Mouse (Mus musculus) limb, embryonic 11.5 days (tissue): Measurements from ENCODE around the gene Tmem30a. TPM values are rescaled to one million over a fixed set of nuclear protein-coding genes. Genes with fewer than 3 reads are reported as not detected.

Experiments
- ATAC-seq: fragments of 200-750 bp; cut with Nextera tagmentation; 2 replicates; pipeline ENCODE4 v1.8.0; 2017; ENCODE audit warnings: low read depth; ENCODE audit not compliant: insufficient number of reproducible peaks, low FRiP score, low TSS enrichment
- DNase-seq: peaks from one replicate; pipeline ENCODE4 v3.0.0-alpha.2; 2015; ENCODE audit warnings: low spot score
- H3K27ac ChIP-seq: fragments of 300-500 bp; sonication (generic); replicated peaks from 2 replicates; pipeline ENCODE4 v1.5.1; 2014; ENCODE audit warnings: low read depth, mild to moderate bottlenecking, low read length
- H3K27me3 ChIP-seq: fragments of 300-500 bp; sonication (generic); 2 replicates; pipeline ENCODE4 v1.6.1; 2014; ENCODE audit warnings: mild to moderate bottlenecking, low read length, mixed read lengths; ENCODE audit not compliant: control insufficient read depth, insufficient read depth
- H3K36me3 ChIP-seq: fragments of 300-500 bp; sonication (generic); 2 replicates; pipeline ENCODE4 v1.6.1; 2014; ENCODE audit warnings: mild to moderate bottlenecking, low read length, moderate library complexity, mixed read lengths; ENCODE audit not compliant: control insufficient read depth, insufficient read depth
- H3K4me1 ChIP-seq: fragments of 300-500 bp; sonication (generic); 2 replicates; pipeline ENCODE4 v1.6.1; 2014; ENCODE audit warnings: low read length, mixed read lengths; ENCODE audit not compliant: control insufficient read depth, insufficient read depth
- H3K4me2 ChIP-seq: fragments of 300-500 bp; sonication (generic); 2 replicates; pipeline ENCODE4 v1.6.1; 2014; ENCODE audit warnings: low read depth, mild to moderate bottlenecking, moderate library complexity; ENCODE audit not compliant: severe bottlenecking
- H3K4me3 ChIP-seq: fragments of 300-500 bp; sonication (generic); 2 replicates; pipeline ENCODE4 v1.5.1; 2014; ENCODE audit warnings: low read depth, low read length
- H3K9ac ChIP-seq: fragments of 300-500 bp; sonication (generic); 2 replicates; pipeline ENCODE4 v1.6.1; 2014; ENCODE audit warnings: mild to moderate bottlenecking, low read length
- H3K9me3 ChIP-seq: fragments of 300-500 bp; sonication (generic); 2 replicates; pipeline ENCODE4 v1.6.1; 2016; ENCODE audit warnings: low read length; ENCODE audit not compliant: control insufficient read depth
- WGBS: fragments of 180-500 bp; shearing (Covaris S2); extraction: QIAGEN DNeasy Blood & Tissue Kit; methylation state at CpG from one replicate; pipeline ENCODE4 v1.1.7; 2014; 5-methylcytosine and 5-hydroxymethylcytosine counted together
- polyA plus RNA-seq: library from polyadenylated mRNA; unstranded; fragments of >200 nt; fragmentation: Nextera tagmentation; extraction: Ambion mirVana; gene quantifications from 2 replicates; pipeline ENCODE4 v1.2.1, GENCODE M21; 2014

Tmem30a gene
- polyA plus RNA-seq, 1 experiment from 2014 or later: 44.1 TPM

GRCm38 (mm10) chr9:79823856-79824255 is 30.5 kb upstream of the Tmem30a start:
- H3K36me3 ChIP-seq: no peaks in the 10 kb centered on the region
- no peak overlapping the region for H3K27ac ChIP-seq
- H3K4me3 ChIP-seq: no peak overlapping the region
- no peaks in the 10 kb centered on the region for H3K27me3 ChIP-seq
- DNase-seq: no peak
- H3K4me2 ChIP-seq: no peak overlapping the region
- H3K9ac ChIP-seq: no peak overlapping the region
- 72% methylated on average over 2 of the region's 2 CpGs for WGBS
- H3K4me1 ChIP-seq: no peaks in the 10 kb centered on the region
- no peaks in the 10 kb centered on the region for H3K9me3 ChIP-seq
- no peak for ATAC-seq

- Histone ChIP-seq H3K4me3 (no peak overlapping the region), H3K9me3 (no peaks in the 10 kb centered on the region), H3K4me2 (no peak overlapping the region), H3K9ac (no peak overlapping the region), H3K27ac (no peak overlapping the region), H3K4me1 (no peaks in the 10 kb centered on the region), H3K36me3 (no peaks in the 10 kb centered on the region), H3K27me3 (no peaks in the 10 kb centered on the region)
- no peak for ATAC-seq
- 83% methylated on average over 4 of the region's 4 CpGs for WGBS
- no peak for DNase-seq
Measured at GRCm38 (mm10) chr9:79823438-79823837, 30.1 kb upstream of the Tmem30a start.

- Histone ChIP-seq H3K9ac (no peak overlapping the region), H3K9me3 (no peaks in the 10 kb centered on the region), H3K36me3 (no peaks in the 10 kb centered on the region), H3K4me3 (no peak overlapping the region), H3K27me3 (no peaks in the 10 kb centered on the region), H3K27ac (no peak overlapping the region), H3K4me2 (no peak overlapping the region), H3K4me1 (no peaks in the 10 kb centered on the region)
- ATAC-seq (no peak), DNase-seq (no peak)
- WGBS: 91% methylated on average over 5 of the region's 5 CpGs
Measured at GRCm38 (mm10) chr9:79816464-79816863, 23.2 kb upstream of the Tmem30a start.

GRCm38 (mm10) chr9:79816013-79816412 is 22.7 kb upstream of the Tmem30a start:
- no peaks in the 10 kb centered on the region for H3K27me3 ChIP-seq
- H3K27ac ChIP-seq: no peak overlapping the region
- no peak overlapping the region for H3K4me2 ChIP-seq
- H3K9me3 ChIP-seq: no peaks in the 10 kb centered on the region
- no peaks in the 10 kb centered on the region for H3K4me1 ChIP-seq
- WGBS: 93% methylated on average over 11 of the region's 11 CpGs
- H3K9ac ChIP-seq: no peak overlapping the region
- H3K36me3 ChIP-seq: no peaks in the 10 kb centered on the region
- ATAC-seq (no peak), DNase-seq (no peak)
- no peak overlapping the region for H3K4me3 ChIP-seq

GRCm38 (mm10) chr9:79814592-79814991 is 21.3 kb upstream of the Tmem30a start:
- Histone ChIP-seq H3K4me3 (no peak overlapping the region), H3K9ac (no peak overlapping the region), H3K36me3 (no peaks in the 10 kb centered on the region), H3K9me3 (no peaks in the 10 kb centered on the region), H3K4me2 (no peak overlapping the region), H3K27ac (no peak overlapping the region), H3K4me1 (no peaks in the 10 kb centered on the region), H3K27me3 (no peaks in the 10 kb centered on the region)
- ATAC-seq (no peak), DNase-seq (no peak)
- WGBS: 75% methylated on average over 4 of the region's 4 CpGs

- H3K9me3 ChIP-seq: no peaks in the 10 kb centered on the region
- H3K9ac ChIP-seq: no peak overlapping the region
- ATAC-seq (no peak), DNase-seq (no peak)
- 46% methylated on average over 10 of the region's 11 CpGs for WGBS
- H3K36me3 ChIP-seq: no peaks in the 10 kb centered on the region
- no peak overlapping the region for H3K4me3 ChIP-seq
- no peaks in the 10 kb centered on the region for H3K27me3 ChIP-seq
- H3K4me2 ChIP-seq: no peak overlapping the region
- H3K27ac ChIP-seq: no peak overlapping the region
- no peaks in the 10 kb centered on the region for H3K4me1 ChIP-seq
Measured at GRCm38 (mm10) chr9:79810969-79811902, 17.9 kb upstream of the Tmem30a start.

- DNase-seq (no peak), ATAC-seq (no peak)
- H3K4me3 ChIP-seq: no peak overlapping the region
- no peaks in the 10 kb centered on the region for H3K27me3 ChIP-seq
- H3K9ac ChIP-seq: no peak overlapping the region
- no peak overlapping the region for H3K27ac ChIP-seq
- no peaks in the 10 kb centered on the region for H3K9me3 ChIP-seq
- H3K4me2 ChIP-seq: no peak overlapping the region
- WGBS: 84% methylated on average over 3 of the region's 3 CpGs
- no peaks in the 10 kb centered on the region for H3K4me1 ChIP-seq
- H3K36me3 ChIP-seq: no peaks in the 10 kb centered on the region
Measured at GRCm38 (mm10) chr9:79810534-79810933, 17.2 kb upstream of the Tmem30a start.

GRCm38 (mm10) chr9:79809411-79809810 is 16.1 kb upstream of the Tmem30a start:
- no peak overlapping the region for H3K4me3 ChIP-seq
- ATAC-seq: no peak
- DNase-seq: no peak
- H3K36me3 ChIP-seq: no peaks in the 10 kb centered on the region
- H3K9me3 ChIP-seq: no peaks in the 10 kb centered on the region
- H3K27me3 ChIP-seq: no peaks in the 10 kb centered on the region
- 32% methylated on average over 6 of the region's 6 CpGs for WGBS
- no peak overlapping the region for H3K9ac ChIP-seq
- H3K27ac ChIP-seq: no peak overlapping the region
- H3K4me2 ChIP-seq: no peak overlapping the region
- H3K4me1 ChIP-seq: no peaks in the 10 kb centered on the region
